Mouse (Mus musculus) embryonic fibroblast, embryonic 13.5 days (primary cell): ENCODE measurements around the gene Pgm5. TPM values are rescaled to one million over a fixed set of nuclear protein-coding genes. Genes with fewer than 3 reads are reported as not detected.
"Not testable (repeated sequence)": the region's sequence is repeated elsewhere in the genome, so short reads cannot be mapped to it uniquely, and the experiment has no call there.

Experiments used
- H3K27ac ChIP-seq: 2 replicates; pipeline ENCODE4 v1.5.1; 2012; ENCODE audit warnings: low read length, control low read depth, inconsistent platforms; ENCODE audit not compliant: insufficient read depth
- H3K4me1 ChIP-seq: 2 replicates; pipeline ENCODE4 v1.6.1; 2011; ENCODE audit warnings: low read length; ENCODE audit not compliant: control insufficient read depth, insufficient read depth
- H3K4me3 ChIP-seq: 2 replicates; pipeline ENCODE4 v1.5.1; 2011; ENCODE audit warnings: mild to moderate bottlenecking, control low read depth, low read length; ENCODE audit not compliant: insufficient read depth
- CTCF ChIP-seq: IDR thresholded peaks from 2 replicates; pipeline ENCODE4 v1.5.1; 2011; ENCODE audit warnings: mild to moderate bottlenecking, control low read depth, low read length, moderate library complexity, borderline replicate concordance; ENCODE audit not compliant: insufficient read depth
- POLR2A ChIP-seq: IDR thresholded peaks from 2 replicates; pipeline ENCODE4 v1.6.1; 2011; ENCODE audit warnings: low read depth, mild to moderate bottlenecking, control low read depth, low read length, moderate library complexity
- polyA plus RNA-seq: library from polyadenylated mRNA; stranded (reverse); fragments of >200 nt; gene quantifications from 2 replicates; pipeline ENCODE4 v1.2.4, GENCODE M21; 2011; ENCODE audit warnings: low read depth; ENCODE audit not compliant: missing spikeins, insufficient read length

Gene Pgm5
- polyA plus RNA-seq, 1 experiment, result 32.8 TPM

- H3K4me3 ChIP-seq, result no peak overlapping the region
- TF ChIP-seq CTCF (no peak), POLR2A (no peak)
- no peak overlapping the region for H3K27ac ChIP-seq
- H3K4me1 ChIP-seq, result no peaks in the 10 kb centered on the region
These were observed 37.3 kb upstream of the Pgm5 start for GRCm38 (mm10) chr19:24898737-24899577.

- Histone ChIP-seq H3K27ac (no peak overlapping the region), H3K4me3 (no peak overlapping the region), H3K4me1 (no peaks in the 10 kb centered on the region)
- TF ChIP-seq POLR2A (no peak), CTCF (no peak)
These were observed 36.5 kb upstream of the Pgm5 start for GRCm38 (mm10) chr19:24897896-24898736.

GRCm38 (mm10) chr19:24897006-24897895, 35.6 kb upstream of the Pgm5 start:
- Histone ChIP-seq H3K4me3 (no peak overlapping the region), H3K27ac (no peak overlapping the region)
- no peak for TF ChIP-seq POLR2A
- no peak for TF ChIP-seq CTCF

GRCm38 (mm10) chr19:24896536-24896935, 34.9 kb upstream of the Pgm5 start:
- Histone ChIP-seq H3K4me3 (no peak overlapping the region), H3K27ac (no peak overlapping the region), H3K4me1 (no peaks in the 10 kb centered on the region)
- TF ChIP-seq POLR2A, result no peak
- no peak for TF ChIP-seq CTCF

More at GRCm38 (mm10) chr19:24897006-24897895, 35.6 kb upstream of the Pgm5 start:
- no peaks in the 10 kb centered on the region for H3K4me1 ChIP-seq

- no peak for TF ChIP-seq POLR2A
- no peak overlapping the region for H3K4me3 ChIP-seq
These were observed 25.2 kb upstream of the Pgm5 start for GRCm38 (mm10) chr19:24886888-24887287.

GRCm38 (mm10) chr19:24885504-24885903, 23.8 kb upstream of the Pgm5 start:
- no peak for TF ChIP-seq POLR2A
- peak; percentile 78; the same call in 1 of the 2 replicates for TF ChIP-seq CTCF
- no peak overlapping the region for H3K4me3 ChIP-seq
- H3K4me1 ChIP-seq, result no peaks in the 10 kb centered on the region
- H3K27ac ChIP-seq, result no peak overlapping the region

More at GRCm38 (mm10) chr19:24886888-24887287, 25.2 kb upstream of the Pgm5 start:
- Histone ChIP-seq H3K4me1 (no peaks in the 10 kb centered on the region), H3K27ac (no peak overlapping the region)

GRCm38 (mm10) chr19:24881237-24881636, 19.6 kb upstream of the Pgm5 start:
- Histone ChIP-seq H3K4me3 (no peak overlapping the region), H3K27ac (no peak overlapping the region), H3K4me1 (no peaks in the 10 kb centered on the region)
- no peak for TF ChIP-seq CTCF
- no peak for TF ChIP-seq POLR2A

GRCm38 (mm10) chr19:24875129-24875870, 13.6 kb upstream of the Pgm5 start, which contains the start of gene Gm10053:
Gene Gm10053, plus strand, starts transcription at chr19:24875686.
- H3K4me3 ChIP-seq, H3K27ac ChIP-seq, H3K4me1 ChIP-seq: not testable (repeated sequence)

- Histone ChIP-seq H3K4me3 (no peak overlapping the region), H3K27ac (no peak overlapping the region), H3K4me1 (no peaks in the 10 kb centered on the region)
- TF ChIP-seq POLR2A (no peak), CTCF (no peak)
These were observed 12.2 kb upstream of the Pgm5 start for GRCm38 (mm10) chr19:24873873-24874272.
